Mouse (Mus musculus) erythroblast, embryonic 14.5 days (primary cell): ENCODE results near the gene Emd.

Source experiments
- GATA1 ChIP-seq: IDR thresholded peaks from 2 replicates; pipeline ENCODE4 v1.6.1; 2012; ENCODE audit warnings: low read length, inconsistent platforms, mixed read lengths
- TAL1 ChIP-seq: IDR thresholded peaks from 3 replicates; pipeline ENCODE4 v1.6.1; 2012; ENCODE audit warnings: low read length, inconsistent platforms, mixed read lengths

- TF ChIP-seq GATA1 (no peak), TAL1 (no peak)
These were observed 23.4 kb downstream of the Emd start for GRCm38 (mm10) chrX:74277916-74278315.
